Mouse (Mus musculus): Measurements from ENCODE around the gene Ptchd1. TPM values are rescaled to one million over a fixed set of nuclear protein-coding genes. Genes with fewer than 3 reads are reported as not detected.

Gene Ptchd1
- total RNA-seq (2021): under 1 TPM in 1 of 2 experiments, not detected in 1; 0.26 TPM
- long read RNA-seq, experiment 1: 0 reads
- long read RNA-seq, experiment 2: 0 reads

DNA sequence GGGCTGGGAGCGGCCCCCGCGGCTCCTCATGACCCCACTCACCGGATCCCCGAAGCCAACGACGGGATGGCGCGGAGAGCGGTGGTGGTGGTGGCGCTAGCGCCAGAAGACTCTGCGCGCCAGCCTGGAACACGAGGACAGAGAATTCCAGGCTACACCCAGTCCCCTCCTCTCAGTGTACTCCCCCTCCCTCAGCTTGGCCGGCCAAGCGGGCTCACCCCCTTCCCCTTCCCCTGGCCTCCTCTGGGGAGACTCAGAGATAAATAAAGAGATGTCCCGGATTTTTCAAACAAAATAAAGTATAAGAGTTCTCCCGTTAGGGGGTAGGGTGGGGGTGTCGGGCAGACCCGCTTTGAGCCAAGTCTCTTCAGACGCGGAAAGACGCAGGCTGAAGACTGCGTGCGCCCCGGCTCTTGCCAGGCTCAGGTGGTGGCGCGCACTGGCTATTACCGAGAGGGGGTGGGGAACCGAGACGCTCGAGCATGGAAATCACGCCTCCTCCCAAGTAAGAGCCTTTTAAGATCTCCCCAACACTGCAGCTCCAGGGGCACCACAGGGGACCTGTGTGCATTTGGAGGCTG, at the start of gene Ptchd1:
Ptchd1 (minus strand) TSS at position 114 of the 581 bp plus-strand sequence.
- DNase-seq: no peak

DNA sequence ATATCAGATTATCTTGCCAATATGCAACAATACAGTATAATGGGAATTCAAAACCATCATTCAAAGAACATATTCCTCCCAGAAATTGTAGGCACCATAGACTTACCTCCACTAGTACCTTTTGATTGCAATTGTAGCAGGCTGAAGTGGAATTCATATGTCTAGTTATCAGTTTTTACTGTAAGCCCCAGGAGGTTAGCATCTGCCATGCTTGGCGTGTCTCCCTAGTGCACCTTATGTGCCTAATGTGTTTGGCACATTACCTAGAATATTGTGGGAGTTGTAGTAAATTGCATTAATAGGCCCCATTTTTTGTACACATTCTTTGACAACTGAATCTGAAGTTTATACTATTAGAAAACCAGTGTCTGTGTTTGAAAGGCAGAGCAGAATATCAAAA, 34.4 kb upstream of the Ptchd1 start:
- DNase-seq: no peak

DNA sequence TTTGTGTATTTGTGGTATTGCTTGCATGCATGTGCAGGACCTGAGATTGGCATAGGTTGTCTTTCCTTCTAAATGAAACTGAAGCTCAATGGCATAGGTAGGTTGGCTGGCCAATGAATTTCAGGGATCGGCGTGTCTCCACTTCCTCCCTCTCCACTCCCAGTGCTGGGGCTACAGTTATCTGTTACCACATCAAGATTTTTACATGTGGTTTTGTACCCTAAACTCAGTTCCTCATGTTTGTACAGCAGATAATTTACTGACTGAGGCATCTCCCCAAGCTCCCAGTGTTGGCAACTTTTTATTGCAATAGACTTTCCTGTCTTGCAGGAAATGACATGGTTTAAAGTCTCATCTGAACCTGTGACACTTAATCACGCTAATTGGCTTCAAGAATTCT, 22.4 kb upstream of the Ptchd1 start:
- DNase-seq: no peak

DNA sequence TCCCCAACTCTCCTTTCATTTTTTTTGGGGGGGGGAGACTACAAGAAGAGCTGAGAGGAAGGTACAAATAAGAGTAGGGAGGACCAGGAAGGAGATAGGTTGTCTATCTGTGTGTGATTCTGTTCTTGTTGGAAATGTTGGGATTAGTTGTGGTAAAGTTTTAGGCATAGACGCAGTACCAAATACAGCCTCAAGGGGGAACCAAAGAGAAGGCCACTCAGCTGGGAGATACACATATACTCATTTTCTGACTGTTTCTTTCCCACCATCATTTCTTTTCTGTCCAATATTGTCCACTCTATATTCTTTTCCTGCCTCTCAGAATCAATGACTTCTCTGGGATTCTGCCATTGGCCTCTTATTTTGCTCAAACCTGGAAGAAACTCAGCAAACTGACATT, 20.4 kb upstream of the Ptchd1 start:
- peak in 1 of 2 experiments; percentile 11 for DNase-seq

DNA sequence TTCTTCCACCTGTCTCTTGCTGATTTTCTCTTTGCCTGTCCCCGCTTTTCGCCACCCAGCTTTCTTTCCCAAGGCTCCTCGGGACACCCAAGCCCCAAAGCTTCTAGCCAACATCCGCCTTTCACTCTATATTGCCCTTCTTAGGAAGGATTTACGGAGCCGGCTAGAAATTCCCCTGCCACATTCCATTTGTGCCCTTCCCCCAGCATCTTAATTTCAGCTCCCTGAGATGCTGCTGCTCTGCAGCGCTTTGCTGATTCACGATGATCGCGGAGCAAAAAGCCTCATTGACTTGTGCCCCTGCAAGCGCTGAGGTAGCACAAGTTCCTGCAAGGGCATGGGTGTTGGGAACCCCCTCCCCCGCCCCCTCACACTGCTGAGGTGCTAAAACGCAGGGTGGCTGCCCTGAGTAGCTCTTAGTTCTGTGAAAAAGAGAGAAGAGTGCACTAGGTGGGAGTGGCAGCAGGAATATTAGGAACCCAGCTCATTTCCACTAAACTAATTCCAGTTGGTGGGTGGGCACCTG, 2.1 kb upstream of the Ptchd1 start:
- DNase-seq: no peak

DNA sequence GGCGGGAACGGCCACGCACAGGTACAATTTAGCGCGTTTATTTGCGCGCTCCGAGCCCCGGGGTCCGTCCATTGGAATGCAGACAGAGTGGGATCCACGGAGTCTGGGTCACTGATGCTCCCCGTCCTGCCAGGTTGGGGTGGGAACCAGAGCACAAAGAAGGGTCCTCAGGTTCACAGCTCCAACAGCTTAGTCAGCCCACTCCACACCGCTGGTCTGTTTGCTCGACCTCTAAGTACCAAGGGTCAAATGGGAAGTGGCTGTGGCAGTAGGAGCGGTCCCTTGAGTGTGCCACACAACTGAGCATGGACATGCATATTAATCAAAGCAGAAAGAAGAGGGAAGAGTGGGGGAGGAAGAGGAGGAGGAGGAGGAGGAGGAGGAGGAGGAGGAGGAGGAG, 1.3 kb upstream of the Ptchd1 start:
- DNase-seq: no peak

DNA sequence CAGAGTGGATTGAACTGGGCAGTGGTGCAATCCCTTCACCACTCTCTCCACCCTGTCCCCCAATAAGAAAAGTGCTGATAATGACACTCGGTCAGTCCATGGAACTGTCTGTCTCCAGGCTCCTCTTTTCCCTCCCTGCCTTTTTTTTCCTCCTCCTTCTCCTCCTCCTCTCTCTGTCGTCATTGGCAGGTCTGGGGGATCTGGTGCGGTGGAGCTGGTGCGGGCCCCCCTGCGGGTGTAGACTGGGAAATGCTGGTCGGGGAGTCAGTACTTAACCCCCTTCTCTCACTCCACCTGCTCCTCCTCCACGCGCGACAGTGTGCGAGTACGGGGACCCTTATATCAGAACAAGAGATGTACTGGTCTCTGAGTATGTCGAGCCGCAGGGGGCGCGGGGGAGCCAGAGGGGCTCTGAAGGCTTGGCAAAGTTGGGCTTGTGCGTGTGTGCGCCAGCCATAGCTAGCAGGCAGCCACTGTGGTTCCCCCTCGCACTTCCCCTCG, 777 bp upstream of the Ptchd1 start, which contains the start of gene Gm15155:
Gm15155 (plus strand) TSS at position 401 of the 501 bp plus-strand sequence.
- DNase-seq: no peak

DNA sequence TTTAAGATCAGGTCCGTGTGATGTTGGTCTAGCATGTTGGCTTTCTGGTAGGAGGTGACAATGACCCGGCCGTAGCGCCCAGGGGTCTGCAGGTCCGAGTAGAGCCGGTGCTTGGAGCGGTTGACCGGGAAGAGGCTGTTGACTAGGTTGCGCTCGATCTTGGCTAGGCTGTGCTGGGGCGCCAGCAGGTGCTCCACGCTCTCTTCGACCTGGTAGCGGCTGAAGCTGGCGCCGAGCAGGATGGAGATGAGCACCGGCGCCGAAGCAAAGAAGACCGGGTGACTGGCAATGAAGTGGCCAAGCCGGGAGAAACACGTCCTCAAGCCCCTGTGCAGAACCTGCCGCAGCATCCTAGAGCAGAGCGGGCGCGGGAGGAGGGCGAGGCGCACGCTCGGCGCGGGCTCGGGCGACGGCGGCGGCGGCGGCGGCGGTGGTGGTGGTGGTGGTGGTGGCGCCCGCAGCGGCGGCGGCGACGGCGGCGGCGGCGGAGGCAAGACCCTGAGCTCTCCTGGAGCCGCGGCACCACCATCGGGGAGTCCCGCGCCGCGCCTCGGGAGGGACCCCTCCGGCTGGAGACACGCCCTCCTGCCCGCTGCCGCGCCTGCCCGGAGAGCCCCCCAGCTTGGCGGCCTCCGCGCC, 534 bp downstream of the Ptchd1 start:
- DNase-seq: no peak

DNA sequence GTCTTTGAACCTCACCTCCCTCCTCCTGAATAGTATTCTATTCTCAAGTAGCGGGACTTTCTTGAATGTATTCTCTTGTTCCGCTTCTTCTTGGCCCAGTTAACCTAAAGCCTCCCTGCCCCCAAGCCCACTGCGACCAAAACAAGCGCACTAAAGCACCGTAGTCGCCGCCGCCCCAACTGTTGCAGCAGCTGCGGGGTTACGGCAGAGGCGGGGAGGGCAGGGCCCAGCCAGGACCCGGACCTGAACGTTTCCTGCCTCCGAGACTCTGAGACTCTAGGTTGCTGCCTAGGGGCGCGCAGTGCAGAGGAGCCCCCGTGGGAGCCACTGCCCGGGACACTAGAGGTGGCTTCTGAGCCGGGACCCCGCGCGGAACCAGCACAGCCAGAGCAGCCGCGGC, 1.1 kb downstream of the Ptchd1 start:
- DNase-seq: no peak

DNA sequence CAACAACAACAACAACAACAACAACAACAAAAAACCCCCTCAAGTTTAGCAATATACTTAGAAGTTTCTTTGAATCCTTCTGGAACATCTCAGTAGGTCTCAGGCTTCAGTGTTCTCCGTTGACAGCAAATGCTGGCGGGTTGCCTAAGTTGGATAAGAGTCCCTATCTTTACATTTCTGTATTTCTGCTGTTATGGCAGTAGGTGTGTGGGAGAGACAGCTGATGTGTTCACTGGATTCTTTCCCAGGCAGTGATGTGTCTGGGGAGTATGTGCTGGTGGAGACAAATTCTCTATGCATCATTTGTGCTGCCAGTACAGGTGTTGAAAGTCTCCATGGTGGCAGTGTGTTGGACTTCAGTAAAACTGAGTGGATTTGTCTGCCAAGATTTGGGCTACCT, 22.4 kb downstream of the Ptchd1 start:
- no peak for DNase-seq

DNA sequence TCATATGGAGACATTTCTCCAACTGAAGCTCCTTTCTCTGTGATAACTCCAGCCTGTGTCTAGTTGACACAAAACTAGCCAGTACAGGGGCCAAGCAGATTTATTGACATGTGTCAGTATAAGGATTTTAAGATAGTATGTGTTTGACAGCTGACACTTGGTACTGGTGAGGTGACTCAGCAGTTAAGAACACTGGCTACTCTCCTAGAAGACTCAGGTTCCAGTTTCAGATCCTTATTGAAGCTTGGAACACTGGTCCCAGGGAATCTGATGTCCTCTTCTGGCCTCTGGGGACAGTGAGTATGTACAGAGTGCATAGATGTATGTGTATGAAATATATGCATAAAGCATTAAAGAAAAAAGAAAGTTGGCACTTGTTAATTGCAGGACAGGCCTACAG, 27.2 kb downstream of the Ptchd1 start:
- no peak for DNase-seq

DNA sequence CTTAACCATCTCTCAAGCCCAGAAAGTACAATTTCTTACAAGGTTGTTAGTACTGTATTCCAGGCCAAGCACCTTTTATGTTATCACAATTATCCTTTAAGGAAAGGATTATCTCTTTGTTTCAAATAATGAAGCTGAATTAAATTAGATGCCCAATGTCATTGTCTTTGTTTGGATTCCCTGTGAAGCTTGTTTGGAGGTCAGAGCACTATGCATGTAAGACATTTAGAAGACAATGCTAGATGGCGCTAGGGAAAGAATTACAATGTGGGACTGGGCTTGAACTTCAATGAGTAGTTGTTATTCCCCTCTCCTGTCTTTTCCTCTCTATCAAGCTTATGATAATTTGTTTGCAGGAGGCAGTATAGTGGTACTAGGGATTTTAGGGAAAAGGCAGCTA, 28.9 kb downstream of the Ptchd1 start:
- no peak for DNase-seq

DNA sequence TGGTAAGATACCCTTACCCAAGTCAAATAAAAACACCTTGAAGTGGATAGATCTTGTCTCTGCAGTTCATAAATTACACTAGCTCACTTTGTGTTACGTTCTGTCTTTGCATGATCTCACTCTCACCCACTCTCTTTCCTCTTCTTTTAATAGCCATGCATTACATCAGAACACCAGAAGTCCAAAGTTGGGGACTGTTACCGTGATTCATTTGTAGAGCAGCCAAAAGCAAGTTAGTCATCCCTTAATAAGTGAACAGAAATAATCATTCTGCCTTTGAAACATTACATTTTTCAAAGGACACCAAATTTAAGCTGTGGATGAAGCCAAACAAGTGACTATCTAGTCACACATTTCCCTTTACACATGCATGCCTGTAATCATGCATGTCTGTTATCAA, 31.1 kb downstream of the Ptchd1 start:
- no peak for DNase-seq

DNA sequence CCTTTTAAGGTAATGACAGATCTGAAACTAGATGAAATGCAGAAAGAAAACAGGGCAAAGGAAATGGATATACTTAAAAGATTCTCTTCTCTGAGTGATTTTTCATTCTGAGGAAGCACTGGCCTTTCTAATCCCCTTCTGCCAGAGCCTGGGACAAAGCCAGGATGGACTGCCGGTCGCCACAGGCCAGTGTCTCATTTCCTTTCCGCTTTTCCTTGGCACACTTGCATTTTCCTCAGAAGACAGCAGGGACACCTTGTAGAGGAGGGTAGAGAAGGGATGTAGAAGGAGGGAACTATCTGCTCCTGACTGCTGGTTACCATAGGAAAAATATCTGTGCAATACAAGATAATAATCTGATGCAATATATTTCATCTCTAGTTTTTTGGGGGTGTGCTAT, 32.1 kb downstream of the Ptchd1 start:
- DNase-seq: no peak

DNA sequence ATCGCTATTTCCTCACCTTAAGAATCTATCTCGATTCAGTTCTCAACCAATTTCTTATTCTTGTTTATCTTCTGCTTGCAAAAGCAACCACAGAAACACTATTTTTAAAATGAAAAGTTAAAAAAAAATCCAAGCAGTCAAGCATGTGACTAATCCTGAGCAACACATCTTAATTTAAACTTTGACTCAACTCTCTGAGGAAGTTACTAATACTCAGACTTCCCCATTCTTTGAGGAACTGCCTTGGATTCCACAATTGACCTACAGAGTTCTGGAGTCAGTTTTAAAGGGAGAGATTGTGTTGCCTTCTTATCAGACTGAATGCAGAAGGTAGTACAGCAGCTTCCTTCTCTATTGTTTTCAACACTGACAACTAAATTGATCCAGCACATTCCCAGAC, 39.0 kb downstream of the Ptchd1 start:
- no peak for DNase-seq

DNA sequence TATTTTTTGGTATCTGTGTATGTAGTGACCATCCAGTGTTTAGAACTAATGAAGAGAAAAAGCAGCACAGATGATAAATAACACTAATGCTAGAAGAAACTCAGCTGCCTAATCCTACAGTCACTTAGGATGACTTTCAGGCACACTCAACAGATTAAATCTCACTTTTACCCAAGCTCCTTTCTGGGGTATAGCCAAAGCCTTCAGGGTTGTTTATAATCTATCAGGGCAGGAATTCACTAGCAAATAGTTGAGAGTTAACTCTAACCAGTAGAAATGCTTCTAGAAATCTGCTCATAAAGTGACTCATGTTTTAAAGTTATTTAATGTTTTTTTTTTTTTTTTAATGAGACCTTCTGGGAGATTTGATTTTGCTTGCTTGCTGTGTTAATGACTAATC, 43.8 kb downstream of the Ptchd1 start:
- no peak for DNase-seq

DNA sequence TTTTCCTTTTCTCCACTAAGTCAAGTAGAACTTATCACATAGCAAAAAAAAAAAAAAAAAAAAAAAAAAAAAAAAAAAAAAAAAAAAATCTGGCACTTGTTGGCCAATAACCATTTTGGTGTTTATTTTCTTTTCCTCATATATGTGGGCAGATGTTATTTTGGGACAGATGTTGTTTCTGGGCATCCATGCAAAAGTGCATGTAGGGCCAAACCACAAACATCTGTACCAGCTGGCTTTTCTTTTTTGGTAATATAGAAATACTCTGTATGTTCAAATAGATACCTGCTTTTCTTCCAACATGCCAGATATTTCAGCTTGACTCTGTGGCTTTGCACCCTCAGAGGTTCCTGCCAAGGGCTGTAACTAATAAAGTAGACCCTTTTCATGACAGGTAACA, 51.2 kb downstream of the Ptchd1 start:
- no peak for DNase-seq

DNA sequence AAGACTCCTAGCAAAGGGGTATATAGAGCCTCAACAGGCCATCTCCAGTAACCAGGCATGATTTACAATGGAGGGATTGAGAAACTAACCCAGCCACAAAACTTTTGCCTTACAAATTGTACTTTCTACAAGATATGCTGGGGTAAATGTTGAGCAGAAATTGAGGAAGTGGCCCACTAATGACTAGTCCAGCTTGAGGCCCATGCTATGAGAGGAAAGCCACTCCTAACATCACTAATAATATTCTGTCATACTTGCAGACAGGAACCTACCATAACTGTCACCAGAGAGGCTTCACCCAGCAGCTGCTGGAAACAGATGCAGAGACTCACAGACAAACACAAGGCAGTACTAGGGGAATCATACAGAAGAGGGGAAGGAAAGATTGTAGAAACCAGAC, 79.8 kb downstream of the Ptchd1 start:
- no peak for DNase-seq

Other genes with a start within 250 kb of the Ptchd1 start
- gene Gm15155, start 927 bp upstream of the Ptchd1 start, total RNA-seq (2021): not detected

Data from adrenal gland, postnatal 36 days (tissue).